11 mouse cellular contexts compared by ENCODE assay signal in the genomic region with DNA sequence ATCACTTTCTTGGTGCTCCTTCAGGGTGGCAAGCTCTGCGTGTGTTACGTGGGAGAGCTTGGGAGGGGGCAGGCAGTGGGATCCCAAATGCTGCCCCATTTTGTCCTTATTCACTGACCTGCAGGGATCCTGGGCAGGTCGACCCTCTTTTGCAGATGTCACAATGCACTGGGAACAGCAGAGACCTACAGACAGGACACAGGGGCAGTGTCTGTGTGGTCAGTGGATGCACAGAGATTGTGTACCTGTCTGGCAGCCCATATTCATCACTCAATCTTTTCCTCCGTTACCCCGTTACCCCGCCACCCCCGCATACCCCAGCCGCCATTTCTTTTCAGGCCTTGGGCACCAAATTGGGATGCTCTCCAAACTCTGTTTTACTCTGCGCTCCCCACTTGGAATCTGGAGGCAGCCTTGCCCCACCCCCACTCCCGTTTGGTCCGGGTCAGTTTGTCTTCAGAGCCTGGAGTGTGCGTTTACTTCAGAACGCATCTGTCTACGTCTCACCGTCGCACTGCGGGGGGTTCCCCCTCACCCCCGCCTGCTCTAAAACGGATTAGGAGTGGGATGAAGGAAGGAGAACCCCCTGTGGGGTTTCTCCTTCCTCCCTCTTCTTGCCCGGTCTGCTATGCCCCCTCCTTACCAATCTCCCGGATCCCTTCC. TPM values are rescaled to one million over a fixed set of nuclear protein-coding genes. Genes with fewer than 3 reads are reported as not detected.
A peak's percentile ranks its signal among the peaks of the same experiment; 100 is the strongest.
DNase-seq lines count a peak whose midpoint lies in the region; ATAC-seq and TF ChIP-seq lines count a peak whose summit lies in the region.
"Not testable (repeated sequence)": the region's sequence is repeated elsewhere in the genome, so short reads cannot be mapped to it uniquely, and the experiment has no call there.
"Had no signal": no experiment of that assay in that cellular context is flagged by ENCODE, and none has a peak within 500 bp of the region (broad histone marks: within the 10 kb centered on the region; RNA-seq: fewer than 3 reads in every experiment).

No protein-coding gene starts in this region.

- peak overlapping the region; percentile 50 for H3K4me3 ChIP-seq in E14TG2a.4 (replicated peaks; ENCODE audit: low read length)
- H3K4me3 ChIP-seq in forebrain, embryonic 11.5 days (ENCODE audit: low read depth, low read length), result peak overlapping the region; percentile 35
- peak overlapping the region; percentile 47 for H3K4me3 ChIP-seq in heart, embryonic 13.5 days
- peak overlapping the region; percentile 18; the same call in 1 of the 2 replicates for H3K4me3 ChIP-seq in intestine, embryonic 15.5 days (replicated peaks)
- H3K4me3 ChIP-seq in lung, embryonic 16.5 days (ENCODE audit: low read length), result peak overlapping the region; percentile 23
- H3K4me3 ChIP-seq in neural tube, embryonic 15.5 days (replicated peaks), result peak overlapping the region; percentile 48

- peak; percentile 65 for ATAC-seq in forebrain, embryonic 11.5 days (replicated peaks; ENCODE audit: low FRiP score)
- not testable (repeated sequence) for ATAC-seq in heart, embryonic 13.5 days (ENCODE audit: extremely low read depth, insufficient number of reproducible peaks, low FRiP score, low TSS enrichment); intestine, embryonic 15.5 days; lung, embryonic 16.5 days (ENCODE audit: low read depth)
- peak; percentile 83 for ATAC-seq in neural tube, embryonic 15.5 days (ENCODE audit: low FRiP score)

- not testable (repeated sequence) for TF ChIP-seq CTCF in E14TG2a.4 (conservative IDR thresholded peaks at IDR 0.05; ENCODE audit: low read length)

- H3K27ac ChIP-seq in forebrain, embryonic 11.5 days (ENCODE audit: low read depth, low read length); heart, embryonic 13.5 days (replicated peaks); intestine, embryonic 15.5 days; lung, embryonic 16.5 days (ENCODE audit: low read length): not testable (repeated sequence)
- peak overlapping the region; percentile 60; the same call in 1 of the 2 replicates for H3K27ac ChIP-seq in neural tube, embryonic 15.5 days (replicated peaks)

- H3K4me1 ChIP-seq in E14TG2a.4 (replicated peaks; ENCODE audit: low read depth, low read length); forebrain, embryonic 11.5 days (replicated peaks; ENCODE audit: control insufficient read depth, insufficient read depth, low read length); heart, embryonic 13.5 days; intestine, embryonic 15.5 days (replicated peaks); lung, embryonic 16.5 days (replicated peaks; ENCODE audit: control insufficient read depth, insufficient read depth, low read length); neural tube, embryonic 15.5 days: not testable (repeated sequence)

- peaks cover 10% of the 10 kb centered on the region for H3K27me3 ChIP-seq in E14TG2a.4 (ENCODE audit: insufficient read depth, low read length)
- not testable (repeated sequence) for H3K27me3 ChIP-seq in forebrain, embryonic 11.5 days (ENCODE audit: control insufficient read depth, insufficient read depth, low read length); intestine, embryonic 15.5 days (replicated peaks); lung, embryonic 16.5 days (ENCODE audit: control insufficient read depth, insufficient read depth, low read depth, low read length); neural tube, embryonic 15.5 days (replicated peaks)
- peaks cover 13% of the 10 kb centered on the region for H3K27me3 ChIP-seq in heart, embryonic 13.5 days (replicated peaks)

- intact Hi-C loops in left cerebral cortex, postnatal 10 days (cut with DNase I), result loop anchor here (10.0 kb wide), 1 partner anchor 1455 kb away; no protein-coding TSS in a partner anchor

- WGBS in forebrain, embryonic 11.5 days, result 29% methylated on average over 20 of the region's 21 CpGs
- 18% methylated on average over 19 of the region's 21 CpGs for WGBS in heart, embryonic 13.5 days
- 31% methylated on average over 20 of the region's 21 CpGs for WGBS in intestine, embryonic 15.5 days
- 20% methylated on average over 19 of the region's 21 CpGs for WGBS in lung, embryonic 16.5 days
- WGBS in neural tube, embryonic 15.5 days, result 25% methylated on average over 21 of the region's 21 CpGs

- H3K9ac ChIP-seq in forebrain, embryonic 11.5 days (ENCODE audit: low read length); intestine, embryonic 15.5 days; lung, embryonic 16.5 days (ENCODE audit: low read length): not testable (repeated sequence)
- peak overlapping the region; percentile 33 for H3K9ac ChIP-seq in heart, embryonic 13.5 days
- H3K9ac ChIP-seq in neural tube, embryonic 15.5 days (replicated peaks), result peak overlapping the region; percentile 47

- not testable (repeated sequence) for H3K36me3 ChIP-seq in E14TG2a.4 (ENCODE audit: insufficient read depth, low read length); forebrain, embryonic 11.5 days (ENCODE audit: control insufficient read depth, insufficient read depth, low read length); heart, embryonic 13.5 days; intestine, embryonic 15.5 days; lung, embryonic 16.5 days (ENCODE audit: control insufficient read depth, insufficient read depth, low read length); neural tube, embryonic 15.5 days

- DNase-seq in cerebellum, postnatal 14 days, result peak; percentile 35 to 54
- peak; percentile 49 for DNase-seq in forebrain, embryonic 11.5 days (ENCODE audit: low spot score)
- DNase-seq in left cerebral cortex, postnatal 10 days (ENCODE audit: extremely low spot score in 1 of 2, low spot score in 2 of 2), result peak; percentile 4 to 31

- not testable (repeated sequence) for H3K9me3 ChIP-seq in E14TG2a.4 (ENCODE audit: low read length); forebrain, embryonic 11.5 days (ENCODE audit: control insufficient read depth, low read length); heart, embryonic 13.5 days; intestine, embryonic 15.5 days; lung, embryonic 16.5 days (ENCODE audit: control insufficient read depth, low read length); neural tube, embryonic 15.5 days (replicated peaks)

- peak overlapping the region; percentile 58 for H3K4me2 ChIP-seq in forebrain, embryonic 11.5 days (ENCODE audit: low read depth, low read length, severe bottlenecking)
- peak overlapping the region; percentile 71 for H3K4me2 ChIP-seq in heart, embryonic 13.5 days
- peak overlapping the region; percentile 51 for H3K4me2 ChIP-seq in intestine, embryonic 15.5 days (replicated peaks)
- H3K4me2 ChIP-seq in lung, embryonic 16.5 days (ENCODE audit: low read depth, low read length), result peak overlapping the region; percentile 48
- peak overlapping the region; percentile 56 for H3K4me2 ChIP-seq in neural tube, embryonic 15.5 days

RNA-seq across cellular contexts. Expression of a gene that starts 0.6 kb away (rescaled TPM):
- 1.0 and 1.4 TPM in 2 replicates for polyA plus RNA-seq in forebrain, embryonic 11.5 days (2014; fragmentation: Nextera tagmentation; extraction: Ambion mirVana)
- 1.5 and 2.3 TPM in 2 replicates for polyA plus RNA-seq in heart, embryonic 13.5 days (2015; fragmentation: Nextera tagmentation; extraction: Ambion mirVana)
- 0.88 and 0.97 TPM in 2 replicates for polyA plus RNA-seq in intestine, embryonic 15.5 days (2015; fragmentation: Nextera tagmentation; extraction: Ambion mirVana)
- 10 to 100 TPM; 60.6 to 89.5 TPM for total RNA-seq in left cerebral cortex, postnatal 10 days (2021)
- 0.75 and 0.87 TPM in 2 replicates for polyA plus RNA-seq in lung, embryonic 16.5 days (2015; fragmentation: Nextera tagmentation; extraction: Ambion mirVana)
- 48.0 and 54.4 TPM in 2 replicates for polyA plus RNA-seq in neural tube, embryonic 15.5 days (2015; fragmentation: Nextera tagmentation; extraction: Ambion mirVana)
- total RNA-seq: granulocyte monocyte progenitor cell, adult 5-6 weeks; MEL had no signal
- polyA plus RNA-seq: inflammation-experienced regulatory T-cells, adult 6 months had no signal

RNA-seq across cellular contexts. Expression of a gene that starts 32.5 kb away (rescaled TPM):
- not detected in 2 replicates for polyA plus RNA-seq in forebrain, embryonic 11.5 days (2014; fragmentation: Nextera tagmentation; extraction: Ambion mirVana)
- polyA plus RNA-seq in heart, embryonic 13.5 days (2015; fragmentation: Nextera tagmentation; extraction: Ambion mirVana), result not detected in 2 replicates
- polyA plus RNA-seq in intestine, embryonic 15.5 days (2015; fragmentation: Nextera tagmentation; extraction: Ambion mirVana), result not detected in 2 replicates
- not detected for total RNA-seq in left cerebral cortex, postnatal 10 days (2021)
- polyA plus RNA-seq in lung, embryonic 16.5 days (2015; fragmentation: Nextera tagmentation; extraction: Ambion mirVana), result not detected in 2 replicates
- not detected in 2 replicates for polyA plus RNA-seq in neural tube, embryonic 15.5 days (2015; fragmentation: Nextera tagmentation; extraction: Ambion mirVana)
- total RNA-seq: granulocyte monocyte progenitor cell, adult 5-6 weeks; MEL had no signal

Comparison
In these comparisons a context has a peak if more than half of its experiments do, and no peak if none do; other contexts are left out.
1. RNA of a gene that starts 0.6 kb away (polyA plus RNA-seq): 48.0 to 54.4 TPM in neural tube, embryonic 15.5 days; 1.5 to 2.3 TPM in heart, embryonic 13.5 days, 1.0 to 1.4 TPM in forebrain, embryonic 11.5 days, 0.88 to 0.97 TPM in intestine, embryonic 15.5 days and 0.75 to 0.87 TPM in lung, embryonic 16.5 days; every median in the first group is over 10 times any median in the second.
2. Peak in every context shown above with its lines, with median percentiles within 50 percentile points of each other: H3K4me3 ChIP-seq, DNase-seq and H3K4me2 ChIP-seq.